Comparison of ENCODE assay signal across 14 mouse cellular contexts in genomic region chrX:133447417-133447816, GRCm38 (mm10).
"Had no signal": no experiment of that assay in that cellular context is flagged by ENCODE, and none has a peak within 500 bp of the region (broad histone marks: within the 10 kb centered on the region; RNA-seq: fewer than 3 reads in every experiment).

No protein-coding gene starts in this region.

- H3K36me3 ChIP-seq: limb, embryonic 12.5 days; limb, embryonic 15.5 days; liver, embryonic 13.5 days had no signal

- H3K27me3 ChIP-seq: limb, embryonic 12.5 days; limb, embryonic 15.5 days; liver, embryonic 13.5 days had no signal

- H3K4me2 ChIP-seq: limb, embryonic 12.5 days; limb, embryonic 15.5 days; liver, embryonic 13.5 days; midbrain, embryonic 11.5 days had no signal

- H3K4me1 ChIP-seq: limb, embryonic 12.5 days; limb, embryonic 15.5 days; liver, embryonic 13.5 days had no signal

- DNase-seq: kidney, adult 18-20 months; kidney, adult 9 months; kidney, postnatal 25 days; left cerebral cortex, postnatal 4 days; liver, embryonic 13.5 days; lung, adult 2 months; lung, postnatal 14 days; lung, postnatal 4 days; midbrain, embryonic 14.5 days; thymus, postnatal 36 days had no signal

- H3K27ac ChIP-seq: limb, embryonic 12.5 days; limb, embryonic 15.5 days; liver, embryonic 13.5 days; stomach, postnatal 0 days had no signal

- H3K4me3 ChIP-seq: limb, embryonic 12.5 days; limb, embryonic 15.5 days; liver, embryonic 13.5 days had no signal

- H3K9me3 ChIP-seq: limb, embryonic 12.5 days; limb, embryonic 15.5 days; liver, embryonic 13.5 days had no signal

- H3K9ac ChIP-seq: limb, embryonic 12.5 days; limb, embryonic 15.5 days; liver, embryonic 13.5 days had no signal
